Mouse (Mus musculus) midbrain, embryonic 10.5 days (tissue): Measurements from ENCODE around the gene Nup210l. TPM values are rescaled to one million over a fixed set of nuclear protein-coding genes. Genes with fewer than 3 reads are reported as not detected.

Experiments
- DNase-seq: peaks from one replicate; pipeline ENCODE4 v3.0.0-alpha.2; 2017; ENCODE audit warnings: low spot score
- H3K27ac ChIP-seq: fragments of 300-500 bp; sonication (generic); replicated peaks from 2 replicates; pipeline ENCODE4 v1.5.1; 2016; ENCODE audit warnings: mild to moderate bottlenecking
- H3K27me3 ChIP-seq: fragments of 300-500 bp; sonication (generic); 2 replicates; pipeline ENCODE4 v1.6.1; 2016; ENCODE audit warnings: low read depth, mild to moderate bottlenecking; ENCODE audit not compliant: poor library complexity, severe bottlenecking
- H3K36me3 ChIP-seq: fragments of 300-500 bp; sonication (generic); 2 replicates; pipeline ENCODE4 v1.6.1; 2016; ENCODE audit warnings: mild to moderate bottlenecking, moderate library complexity
- H3K4me1 ChIP-seq: fragments of 300-500 bp; sonication (generic); 2 replicates; pipeline ENCODE4 v1.6.1; 2016
- H3K4me3 ChIP-seq: fragments of 300-500 bp; sonication (generic); 2 replicates; pipeline ENCODE4 v1.5.1; 2016; ENCODE audit warnings: mild to moderate bottlenecking, moderate library complexity
- H3K9me3 ChIP-seq: fragments of 300-500 bp; sonication (generic); replicated peaks from 2 replicates; pipeline ENCODE4 v1.6.1; 2016; ENCODE audit warnings: mild to moderate bottlenecking
- WGBS: fragments of 180-500 bp; shearing (Covaris S2); methylation state at CpG from one replicate; pipeline ENCODE4 v1.1.7; 2016; 5-methylcytosine and 5-hydroxymethylcytosine counted together
- polyA plus RNA-seq: library from polyadenylated mRNA; unstranded; fragments of >200 nt; fragmentation: Nextera tagmentation; extraction: Ambion mirVana; gene quantifications from 2 replicates; pipeline ENCODE4 v1.2.1, GENCODE M21; 2016

The Nup210l gene
- 0.43 and 0.62 TPM in 2 replicates for polyA plus RNA-seq

DNA sequence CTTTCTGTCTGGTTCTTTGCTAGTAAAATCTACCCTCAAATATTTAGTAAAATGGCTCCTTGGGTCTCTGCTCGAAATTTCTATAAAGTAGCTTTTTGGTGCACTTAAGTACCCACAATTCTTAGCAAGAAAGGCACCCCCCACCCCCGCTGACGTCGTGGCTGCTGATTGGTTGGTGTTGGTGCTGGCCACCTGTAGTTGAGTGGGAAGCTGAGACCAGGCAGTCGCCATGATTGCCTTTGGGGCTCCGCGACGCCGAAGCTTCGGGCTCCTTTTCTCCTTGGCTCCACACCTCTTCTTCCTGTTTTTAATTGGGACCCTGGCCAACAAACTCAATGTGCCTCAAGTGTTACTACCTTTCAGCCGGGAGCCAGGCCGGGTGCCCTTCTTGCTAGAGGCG is at the start of gene Nup210l:
Gene Nup210l, plus strand, starts transcription at position 195 of the 400 bp plus-strand sequence.
- DNase-seq: no peak
- 85% methylated on average over 13 of the region's 13 CpGs for WGBS
- H3K27me3 ChIP-seq: no peaks in the 10 kb centered on the region

DNA sequence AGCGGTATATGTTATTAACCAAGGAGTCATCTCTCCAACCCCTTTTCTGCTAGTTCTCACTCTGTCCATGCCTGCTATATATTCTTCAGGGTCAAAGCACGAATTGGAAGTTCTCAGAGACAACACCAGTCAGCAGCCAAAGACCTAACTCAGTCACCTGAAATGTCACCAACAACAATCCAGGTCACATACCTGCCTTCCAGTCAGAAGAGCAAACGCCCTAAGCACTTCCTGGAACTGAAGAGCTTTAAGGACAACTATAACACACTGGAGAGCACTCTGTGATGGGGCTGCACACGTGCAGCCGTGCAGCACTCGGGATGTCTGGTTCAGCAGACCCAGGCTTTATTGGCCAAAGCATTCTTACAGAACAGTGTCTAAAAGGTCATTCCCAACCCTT is 42.4 kb upstream of the Nup210l start:
- 0 out of 2 replicates have a peak, but pooled peaks cover 3% of the 10 kb centered on the region for H3K4me1 ChIP-seq
- no peak for DNase-seq
- H3K27ac ChIP-seq: no peak overlapping the region
- H3K9me3 ChIP-seq: no peaks in the 10 kb centered on the region
- no peak overlapping the region for H3K4me3 ChIP-seq
- no peaks in the 10 kb centered on the region for H3K27me3 ChIP-seq
- H3K36me3 ChIP-seq: peaks cover 92% of the 10 kb centered on the region
- WGBS: 96% methylated on average over 6 of the region's 6 CpGs

More for the DNA sequence above, at the start of gene Nup210l:
- Histone ChIP-seq H3K9me3 (no peaks in the 10 kb centered on the region), H3K4me1 (no peaks in the 10 kb centered on the region), H3K27ac (no peak within 1 kb of the TSS), H3K36me3 (peaks cover 34% of the 10 kb centered on the region), H3K4me3 (no peak within 1 kb of the TSS)

DNA sequence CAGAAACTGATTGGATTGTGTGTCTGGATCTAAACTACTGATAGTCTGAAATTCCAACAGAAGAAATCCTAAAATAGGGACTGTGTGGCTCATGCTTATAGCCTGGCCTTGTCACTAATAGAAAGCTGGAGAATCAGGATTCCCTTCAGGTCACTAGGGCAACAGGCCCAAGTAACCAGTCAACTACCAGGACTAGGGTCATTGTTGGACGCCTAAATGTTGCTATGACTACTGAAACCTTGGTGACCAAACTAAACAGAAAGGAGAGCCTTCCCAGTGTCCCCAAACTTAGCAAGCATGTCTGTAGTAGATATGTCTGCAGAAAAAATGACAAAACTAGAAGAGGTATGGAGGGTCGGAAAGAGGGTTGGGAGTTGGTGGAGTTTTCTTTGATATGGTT is 41.4 kb upstream of the Nup210l start:
- Histone ChIP-seq H3K4me1 (0 out of 2 replicates have a peak, but pooled peaks cover 3% of the 10 kb centered on the region), H3K27ac (no peak overlapping the region), H3K4me3 (no peak overlapping the region), H3K27me3 (no peaks in the 10 kb centered on the region), H3K36me3 (peaks cover 86% of the 10 kb centered on the region), H3K9me3 (no peaks in the 10 kb centered on the region)
- WGBS: 66% methylated on average over 2 of the region's 2 CpGs
- no peak for DNase-seq

DNA sequence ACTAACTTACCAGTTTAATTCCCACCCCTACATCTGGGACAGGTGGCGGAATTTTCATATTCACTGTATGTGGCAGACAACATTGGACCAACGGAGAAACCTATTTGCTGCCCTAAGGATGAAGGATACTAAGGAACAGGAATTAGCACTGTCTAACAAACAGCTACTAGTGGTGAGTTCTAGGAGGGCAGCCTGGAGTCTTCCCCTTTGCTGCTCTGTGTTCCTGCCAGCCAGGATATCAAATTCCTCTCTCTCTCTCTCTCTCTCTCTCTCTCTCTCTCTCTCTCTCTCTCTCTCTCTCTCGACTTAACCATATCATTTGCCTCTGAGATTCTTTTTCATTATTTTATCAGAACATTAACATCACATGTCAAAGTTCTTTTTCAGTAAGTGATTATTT is 39.5 kb upstream of the Nup210l start:
- Histone ChIP-seq H3K27ac (no peak overlapping the region), H3K36me3 (peaks cover 71% of the 10 kb centered on the region), H3K4me3 (no peak overlapping the region), H3K9me3 (no peaks in the 10 kb centered on the region), H3K4me1 (0 out of 2 replicates have a peak, but pooled peaks cover 3% of the 10 kb centered on the region), H3K27me3 (no peaks in the 10 kb centered on the region)
- DNase-seq: no peak
- WGBS: 78% methylated on average over 3 of the region's 3 CpGs

DNA sequence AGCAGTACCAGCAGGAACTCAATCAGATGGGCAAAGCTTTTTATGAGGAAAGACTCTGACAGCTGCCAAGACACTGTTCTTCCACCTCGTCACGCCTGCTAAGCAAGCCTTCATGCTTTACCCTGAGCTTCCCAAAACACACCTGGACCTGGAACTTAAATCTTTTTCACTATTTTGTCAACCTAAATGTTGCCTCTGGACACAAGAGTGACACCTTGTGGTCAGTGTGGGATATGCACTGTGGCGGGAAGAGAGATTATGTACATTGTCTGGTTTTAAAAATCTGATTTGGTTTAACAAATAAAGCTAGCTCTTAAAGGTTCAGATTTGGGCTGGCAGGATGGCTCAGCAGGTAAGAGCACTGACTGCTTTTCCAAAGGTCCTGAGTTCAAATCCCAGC is 38.4 kb upstream of the Nup210l start:
- Histone ChIP-seq H3K4me1 (0 out of 2 replicates have a peak, but pooled peaks cover 3% of the 10 kb centered on the region), H3K9me3 (no peaks in the 10 kb centered on the region), H3K27ac (no peak overlapping the region), H3K36me3 (peaks cover 60% of the 10 kb centered on the region), H3K4me3 (no peak overlapping the region), H3K27me3 (no peaks in the 10 kb centered on the region)
- 69% methylated on average over 3 of the region's 3 CpGs for WGBS
- peak; percentile 39 for DNase-seq

DNA sequence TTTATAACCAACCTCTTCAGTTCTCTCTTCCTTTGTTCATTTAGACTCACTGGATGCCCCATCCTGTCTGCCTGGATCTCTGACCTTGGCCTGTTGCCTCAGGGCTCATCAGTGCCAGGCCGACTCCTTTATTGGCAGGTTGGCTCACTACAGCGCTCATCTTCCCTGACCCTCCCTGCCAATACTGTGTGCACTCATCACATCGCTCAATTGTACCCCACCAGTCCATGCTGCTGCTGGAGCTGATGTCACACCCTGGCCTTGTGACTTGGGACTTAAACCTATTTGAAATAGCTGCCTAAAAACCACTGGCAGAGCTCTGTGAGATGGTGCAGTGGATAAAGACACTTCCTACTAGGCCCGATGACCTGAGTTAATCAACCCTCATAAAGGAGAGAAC is 36.1 kb upstream of the Nup210l start:
- H3K4me1 ChIP-seq: no peaks in the 10 kb centered on the region
- peaks cover 37% of the 10 kb centered on the region for H3K36me3 ChIP-seq
- H3K4me3 ChIP-seq: no peak overlapping the region
- no peaks in the 10 kb centered on the region for H3K9me3 ChIP-seq
- H3K27ac ChIP-seq: no peak overlapping the region
- no peaks in the 10 kb centered on the region for H3K27me3 ChIP-seq
- DNase-seq: no peak
- 93% methylated on average over 4 of the region's 4 CpGs for WGBS

DNA sequence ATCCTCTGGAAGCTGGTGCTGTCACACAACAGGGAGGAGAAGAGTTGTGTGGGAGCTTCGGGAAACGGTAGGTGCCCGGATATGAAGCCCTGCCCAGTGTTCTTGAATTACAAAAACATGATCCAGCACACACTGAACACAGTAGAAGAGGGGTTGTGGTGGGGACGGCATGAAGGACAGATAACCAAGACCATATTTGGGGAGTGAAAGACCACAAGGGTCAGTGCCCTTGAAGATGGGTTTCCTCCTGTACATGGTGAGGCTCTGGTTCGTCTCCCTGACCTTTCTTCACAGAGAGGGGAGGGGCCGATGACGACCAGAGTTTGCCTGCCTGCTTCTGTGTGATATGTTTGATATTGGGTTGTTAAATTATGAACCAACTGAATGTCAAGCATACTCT is 34.2 kb upstream of the Nup210l start:
- Histone ChIP-seq H3K27me3 (no peaks in the 10 kb centered on the region), H3K36me3 (peaks cover 21% of the 10 kb centered on the region), H3K9me3 (no peaks in the 10 kb centered on the region), H3K27ac (no peak overlapping the region), H3K4me1 (no peaks in the 10 kb centered on the region), H3K4me3 (no peak overlapping the region)
- DNase-seq: no peak
- 80% methylated on average over 7 of the region's 7 CpGs for WGBS

DNA sequence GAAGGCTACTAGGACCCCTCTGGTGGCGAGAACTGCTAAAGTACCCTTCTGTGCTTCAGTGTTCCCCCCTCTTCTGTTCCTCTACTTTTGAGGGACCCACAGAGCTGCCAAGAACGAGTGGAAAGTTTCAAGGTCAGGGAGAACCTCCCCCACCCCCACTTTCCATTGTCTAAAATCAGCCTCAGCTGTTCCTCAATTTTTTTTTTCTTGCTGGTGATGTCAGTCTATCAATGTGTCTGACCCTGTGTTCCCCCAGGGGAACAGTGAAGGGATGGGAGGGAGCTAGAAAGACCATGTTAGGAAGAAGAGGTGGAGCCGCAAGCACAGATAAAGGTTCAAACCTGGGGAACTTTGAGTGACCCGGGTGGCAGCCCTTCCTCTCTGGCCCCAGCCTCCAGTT is 31.6 kb upstream of the Nup210l start, which contains the start of gene Tpm3:
Gene Tpm3, plus strand, starts transcription at position 356 of the 400 bp plus-strand sequence.
- Histone ChIP-seq H3K4me1 (peaks cover 13% of the 10 kb centered on the region), H3K4me3 (no peak within 1 kb of the TSS), H3K27ac (no peak within 1 kb of the TSS), H3K27me3 (no peaks in the 10 kb centered on the region), H3K36me3 (no peaks in the 10 kb centered on the region), H3K9me3 (no peaks in the 10 kb centered on the region)
- DNase-seq: no peak
- WGBS: 80% methylated on average over 4 of the region's 4 CpGs

DNA sequence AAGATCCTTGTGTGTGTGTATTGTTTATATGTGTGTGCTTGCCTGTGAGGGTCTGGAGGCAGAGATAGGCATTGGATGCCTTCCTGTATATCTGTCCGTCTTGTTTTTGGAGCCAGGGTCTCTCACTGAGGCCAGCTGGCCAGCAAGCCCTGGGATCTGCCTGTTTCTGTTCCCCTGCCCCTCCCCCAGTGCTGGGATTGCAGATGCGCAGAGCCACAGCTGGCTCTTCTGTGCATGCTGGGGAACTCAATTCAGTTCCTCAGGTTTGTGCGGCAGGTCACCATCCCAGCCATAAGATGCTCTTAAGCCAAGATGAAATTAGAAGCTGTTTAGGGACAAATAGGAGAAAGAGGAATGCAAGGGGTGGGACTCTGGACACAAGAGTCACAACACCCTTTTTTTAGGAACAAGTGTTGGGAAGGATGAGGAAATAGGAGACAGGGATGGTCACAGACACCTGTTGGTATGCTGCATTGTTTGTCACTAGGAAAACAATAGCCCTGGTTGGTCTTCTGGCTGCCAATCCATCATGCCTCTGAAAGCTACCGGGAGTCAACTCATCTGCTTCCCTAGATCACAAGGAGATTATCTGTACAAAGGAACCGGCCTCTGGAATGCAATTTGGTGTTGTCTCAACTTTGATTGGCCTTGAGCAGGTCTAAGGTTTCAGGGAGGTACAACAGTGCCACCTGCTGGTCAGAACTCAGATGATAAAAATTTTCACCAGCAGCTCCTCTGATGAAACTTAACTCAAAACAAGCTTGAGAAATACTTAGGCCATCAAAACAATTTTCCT is 26.8 kb upstream of the Nup210l start:
- H3K27me3 ChIP-seq: no peaks in the 10 kb centered on the region
- peak; percentile 84 for DNase-seq
- 5% methylated on average over 5 of the region's 5 CpGs for WGBS
- peak overlapping the region; percentile 37 for H3K4me3 ChIP-seq
- no peaks in the 10 kb centered on the region for H3K9me3 ChIP-seq
- peaks cover 46% of the 10 kb centered on the region for H3K4me1 ChIP-seq
- peaks cover 9% of the 10 kb centered on the region for H3K36me3 ChIP-seq
- H3K27ac ChIP-seq: peak overlapping the region; percentile 70

DNA sequence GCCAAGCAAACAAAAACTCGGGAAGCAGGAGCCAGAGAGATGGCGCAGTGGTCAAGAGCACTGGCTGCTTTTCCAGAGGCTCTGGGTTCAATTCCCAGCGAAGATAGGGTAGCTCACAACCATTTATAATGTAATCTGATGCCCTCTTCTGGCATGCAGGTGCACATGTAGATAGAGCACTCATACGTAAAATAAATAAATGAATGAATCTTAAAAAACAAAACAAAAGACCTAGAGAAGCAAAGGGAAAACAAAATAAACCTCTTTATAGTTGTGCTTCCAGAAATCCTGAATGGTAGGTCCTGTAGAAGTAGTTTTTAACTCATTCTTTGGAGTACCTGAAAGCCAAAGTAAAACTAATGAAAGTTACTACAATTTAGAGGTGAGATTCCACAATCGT is 25.7 kb upstream of the Nup210l start:
- no peak overlapping the region for H3K27ac ChIP-seq
- 58% methylated on average over 5 of the region's 5 CpGs for WGBS
- no peaks in the 10 kb centered on the region for H3K9me3 ChIP-seq
- H3K36me3 ChIP-seq: peaks cover 15% of the 10 kb centered on the region
- no peaks in the 10 kb centered on the region for H3K27me3 ChIP-seq
- DNase-seq: no peak
- peaks cover 57% of the 10 kb centered on the region for H3K4me1 ChIP-seq
- no peak overlapping the region for H3K4me3 ChIP-seq

DNA sequence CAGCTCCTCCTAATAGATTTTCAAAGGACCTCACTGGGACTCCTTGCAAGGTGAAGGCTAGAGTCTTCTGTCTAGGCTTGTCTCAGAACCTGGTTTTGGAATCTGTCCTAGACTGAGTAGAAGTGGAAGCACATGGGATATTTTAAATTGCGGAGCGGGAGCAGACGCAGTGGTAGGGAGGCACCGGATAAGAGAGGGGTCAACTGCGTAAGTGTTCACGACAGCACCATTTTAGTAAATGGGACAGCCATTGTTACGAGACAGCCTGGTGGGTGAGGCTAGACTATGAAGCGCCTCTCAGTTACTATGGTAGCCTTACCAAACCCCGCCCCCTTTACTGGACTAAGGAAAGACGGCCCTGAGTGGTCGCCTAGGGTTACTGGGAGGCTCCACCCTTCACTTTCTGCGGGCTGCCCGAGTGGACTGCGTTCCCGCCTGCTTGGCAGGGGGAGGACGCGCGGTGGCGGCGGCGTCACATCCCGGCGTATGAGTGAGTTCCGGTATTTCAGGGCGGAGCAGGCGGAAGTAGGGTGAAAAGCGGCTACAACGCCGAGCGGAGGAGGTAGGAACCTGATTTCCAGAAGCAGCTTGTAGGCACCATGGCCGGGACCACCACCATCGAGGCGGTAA is 24.7 kb upstream of the Nup210l start:
- peak; percentile 97 for DNase-seq
- H3K36me3 ChIP-seq: peaks cover 23% of the 10 kb centered on the region
- no peaks in the 10 kb centered on the region for H3K9me3 ChIP-seq
- H3K27me3 ChIP-seq: no peaks in the 10 kb centered on the region
- under 1% methylated on average over 33 of the region's 33 CpGs for WGBS
- peak overlapping the region; percentile 95 for H3K4me3 ChIP-seq
- H3K27ac ChIP-seq: peak overlapping the region; percentile 90
- H3K4me1 ChIP-seq: peaks cover 67% of the 10 kb centered on the region

DNA sequence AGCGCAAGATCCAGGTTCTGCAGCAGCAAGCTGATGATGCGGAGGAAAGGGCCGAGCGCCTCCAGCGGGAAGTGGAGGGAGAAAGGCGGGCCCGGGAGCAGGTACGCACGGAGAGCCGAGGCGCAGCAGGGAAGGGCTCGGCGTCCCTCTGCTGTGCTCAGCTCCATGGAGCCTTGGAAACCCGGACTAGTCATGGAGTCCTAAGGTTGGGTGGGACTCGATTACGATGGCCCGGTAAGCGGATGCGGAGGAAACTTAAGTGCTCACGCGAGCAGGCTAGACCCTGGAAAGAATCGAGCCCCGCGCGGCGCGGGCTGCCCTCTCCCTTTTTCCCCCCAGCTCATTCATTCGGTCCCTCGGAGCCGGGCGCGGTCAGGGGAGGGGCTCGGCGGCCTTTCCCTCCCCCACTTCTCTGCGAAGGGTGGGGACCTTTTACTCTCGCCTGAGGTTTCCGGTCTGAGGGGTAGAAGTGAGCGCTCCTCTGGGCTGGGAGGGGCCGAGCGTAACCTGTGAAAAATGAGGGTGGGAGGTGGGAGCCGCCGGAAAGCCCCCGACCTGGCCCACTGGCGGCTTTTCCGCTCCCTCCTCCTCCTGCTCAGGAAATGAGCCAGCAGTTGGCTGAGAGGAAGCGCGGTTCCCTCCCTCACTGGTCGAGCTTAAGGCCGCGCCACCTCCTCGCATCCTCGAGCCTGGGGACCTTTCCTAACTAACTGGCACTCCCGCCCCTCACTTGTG is 24.0 kb upstream of the Nup210l start:
- Histone ChIP-seq H3K27me3 (no peaks in the 10 kb centered on the region), H3K9me3 (no peaks in the 10 kb centered on the region), H3K4me3 (peak overlapping the region; percentile 95), H3K36me3 (peaks cover 24% of the 10 kb centered on the region), H3K4me1 (peaks cover 73% of the 10 kb centered on the region), H3K27ac (peak overlapping the region; percentile 90)
- peak; percentile 74 for DNase-seq
- under 1% methylated on average over 53 of the region's 53 CpGs for WGBS
